Mouse (Mus musculus) ES-Bruce4 (cell line): Measurements from ENCODE around the gene Ccdc40.

Experiments used
- EP300 ChIP-seq: IDR thresholded peaks from 2 replicates; pipeline ENCODE4 v1.6.1; 2011; ENCODE audit warnings: low read depth, low read length; ENCODE audit not compliant: insufficient read depth
- POLR2A ChIP-seq: IDR thresholded peaks from one replicate; pipeline ENCODE4 v1.8.1; 2011; ENCODE audit warnings: low read length; ENCODE audit not compliant: insufficient read depth

DNA sequence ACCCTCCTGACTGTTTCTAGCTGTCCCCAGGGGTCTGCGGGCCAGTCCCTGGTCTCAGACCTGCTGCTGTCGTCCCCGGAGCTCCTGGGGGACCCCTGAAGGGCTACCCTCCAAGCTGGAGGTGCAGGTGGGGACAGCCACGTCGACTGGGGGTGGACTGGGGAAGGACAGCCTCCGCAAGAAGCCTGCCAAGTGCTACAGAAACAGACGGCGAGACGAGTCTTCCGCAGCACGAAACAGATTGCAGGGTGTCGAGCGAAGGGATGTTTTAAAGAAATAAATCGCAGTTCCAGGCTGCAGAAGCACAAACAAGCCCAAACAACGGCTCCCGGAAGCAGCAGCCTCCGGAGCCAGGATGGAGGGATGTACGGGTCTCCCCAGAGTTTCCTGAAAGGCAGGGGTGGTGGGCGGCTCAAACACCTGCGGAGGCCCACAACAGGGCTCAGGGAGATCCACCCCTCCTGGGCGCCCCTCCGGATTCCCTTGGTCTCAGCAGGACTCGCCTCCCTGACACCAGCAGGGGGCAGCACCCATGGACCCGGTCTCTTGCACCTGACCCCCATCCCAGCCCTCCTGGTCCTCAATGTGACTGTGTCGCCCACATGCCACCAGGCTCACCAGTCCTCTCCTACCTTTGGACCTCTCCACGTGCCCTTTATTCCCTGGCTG, 29.7 kb upstream of the Ccdc40 start:
- TF ChIP-seq EP300: no peak
- TF ChIP-seq POLR2A: no peak
